Mouse (Mus musculus) hindbrain, embryonic 16.5 days (tissue): Measurements from ENCODE around the gene Magi1. TPM values are rescaled to one million over a fixed set of nuclear protein-coding genes. Genes with fewer than 3 reads are reported as not detected.
A peak's percentile ranks its signal among the peaks of the same experiment; 100 is the strongest.

ENCODE experiments used
- ATAC-seq: fragments of 200-750 bp; cut with Nextera tagmentation; 2 replicates; pipeline ENCODE4 v1.8.0; 2017; ENCODE audit warnings: moderate TSS enrichment, moderate library complexity
- H3K27ac ChIP-seq: fragments of 300-500 bp; sonication (generic); 2 replicates; pipeline ENCODE4 v1.5.1; 2014; ENCODE audit warnings: low read depth, mild to moderate bottlenecking, control low read depth, low read length, moderate library complexity
- H3K27me3 ChIP-seq: fragments of 300-500 bp; sonication (generic); replicated peaks from 2 replicates; pipeline ENCODE4 v1.6.1; 2014; ENCODE audit warnings: low read length; ENCODE audit not compliant: control insufficient read depth, insufficient read depth
- H3K36me3 ChIP-seq: fragments of 300-500 bp; sonication (generic); 2 replicates; pipeline ENCODE4 v1.6.1; 2014; ENCODE audit warnings: mild to moderate bottlenecking, low read length, moderate library complexity, mixed read lengths; ENCODE audit not compliant: control insufficient read depth, insufficient read depth
- H3K4me1 ChIP-seq: fragments of 300-500 bp; sonication (generic); 2 replicates; pipeline ENCODE4 v1.6.1; 2014; ENCODE audit warnings: low read depth, low read length; ENCODE audit not compliant: control insufficient read depth, insufficient read depth
- H3K4me2 ChIP-seq: fragments of 300-500 bp; sonication (generic); 2 replicates; pipeline ENCODE4 v1.6.1; 2014; ENCODE audit warnings: mild to moderate bottlenecking, low read length, control low read depth, moderate library complexity
- H3K4me3 ChIP-seq: fragments of 300-500 bp; sonication (generic); 2 replicates; pipeline ENCODE4 v1.5.1; 2014; ENCODE audit warnings: mild to moderate bottlenecking, low read length, control low read depth, moderate library complexity
- H3K9ac ChIP-seq: fragments of 300-500 bp; sonication (generic); 2 replicates; pipeline ENCODE4 v1.6.1; 2014; ENCODE audit warnings: low read depth, mild to moderate bottlenecking, control low read depth, low read length, moderate library complexity
- H3K9me3 ChIP-seq: fragments of 300-500 bp; sonication (generic); 2 replicates; pipeline ENCODE4 v1.6.1; 2014; ENCODE audit warnings: mild to moderate bottlenecking, low read length, moderate library complexity; ENCODE audit not compliant: control insufficient read depth
- WGBS: fragments of 180-500 bp; shearing (Covaris S2); extraction: QIAGEN DNeasy Blood & Tissue Kit; methylation state at CpG from one replicate; pipeline ENCODE4 v1.1.7; 2014; 5-methylcytosine and 5-hydroxymethylcytosine counted together
- polyA plus RNA-seq: library from polyadenylated mRNA; unstranded; fragments of >200 nt; fragmentation: Nextera tagmentation; extraction: Ambion mirVana; gene quantifications from 2 replicates; pipeline ENCODE4 v1.2.1, GENCODE M21; 2015

The Magi1 gene
- polyA plus RNA-seq, 1 experiment from 2014 or later: 27.7 TPM

GRCm38 (mm10) chr6:93912582-93913225, 371.0 kb downstream of the Magi1 start:
- Histone ChIP-seq H3K9ac (peak overlapping the region; percentile 82), H3K27ac (peak overlapping the region; percentile 95), H3K27me3 (no peaks in the 10 kb centered on the region), H3K9me3 (no peaks in the 10 kb centered on the region), H3K4me3 (peak overlapping the region; percentile 58), H3K4me2 (peak overlapping the region; percentile 70), H3K4me1 (peaks cover 20% of the 10 kb centered on the region), H3K36me3 (no peaks in the 10 kb centered on the region)
- ATAC-seq: peak; percentile 90
- under 1% methylated on average over 20 of the region's 20 CpGs for WGBS

- ATAC-seq: peak; percentile 35
- peak overlapping the region; percentile 70 for H3K4me2 ChIP-seq
- H3K36me3 ChIP-seq: no peaks in the 10 kb centered on the region
- peak overlapping the region; percentile 58 for H3K4me3 ChIP-seq
- 8% methylated on average over 8 of the region's 8 CpGs for WGBS
- H3K4me1 ChIP-seq: peaks cover 20% of the 10 kb centered on the region
- peak overlapping the region; percentile 82 for H3K9ac ChIP-seq
- H3K9me3 ChIP-seq: no peaks in the 10 kb centered on the region
- no peaks in the 10 kb centered on the region for H3K27me3 ChIP-seq
- H3K27ac ChIP-seq: peak overlapping the region; percentile 95
Measured at GRCm38 (mm10) chr6:93912003-93912581, 371.6 kb downstream of the Magi1 start.

- peak overlapping the region; percentile 58 for H3K4me3 ChIP-seq
- H3K4me2 ChIP-seq: peak overlapping the region; percentile 70
- H3K9me3 ChIP-seq: no peaks in the 10 kb centered on the region
- no peaks in the 10 kb centered on the region for H3K27me3 ChIP-seq
- H3K27ac ChIP-seq: peak overlapping the region; percentile 95
- H3K36me3 ChIP-seq: no peaks in the 10 kb centered on the region
- 15% methylated on average over 2 of the region's 2 CpGs for WGBS
- H3K4me1 ChIP-seq: peaks cover 20% of the 10 kb centered on the region
- no peak for ATAC-seq
- peak overlapping the region; percentile 63 for H3K9ac ChIP-seq
Measured at GRCm38 (mm10) chr6:93911420-93911819, 372.3 kb downstream of the Magi1 start.

- Histone ChIP-seq H3K27me3 (no peaks in the 10 kb centered on the region), H3K4me3 (no peak overlapping the region), H3K36me3 (no peaks in the 10 kb centered on the region), H3K27ac (no peak overlapping the region), H3K9me3 (no peaks in the 10 kb centered on the region), H3K4me1 (peaks cover 20% of the 10 kb centered on the region), H3K4me2 (peak overlapping the region; percentile 70), H3K9ac (no peak overlapping the region)
- no peak for ATAC-seq
- WGBS: 56% methylated on average over 4 of the region's 4 CpGs
Measured at GRCm38 (mm10) chr6:93909976-93910375, 373.7 kb downstream of the Magi1 start.

GRCm38 (mm10) chr6:93904987-93905386, 378.7 kb downstream of the Magi1 start:
- Histone ChIP-seq H3K36me3 (no peaks in the 10 kb centered on the region), H3K27me3 (no peaks in the 10 kb centered on the region), H3K4me3 (no peak overlapping the region), H3K27ac (no peak overlapping the region), H3K9me3 (no peaks in the 10 kb centered on the region), H3K9ac (no peak overlapping the region), H3K4me2 (no peak overlapping the region), H3K4me1 (peaks cover 3% of the 10 kb centered on the region)
- 93% methylated on average over 2 of the region's 2 CpGs for WGBS
- ATAC-seq: no peak

GRCm38 (mm10) chr6:93902239-93902638, 381.5 kb downstream of the Magi1 start:
- Histone ChIP-seq H3K27me3 (no peaks in the 10 kb centered on the region), H3K9me3 (no peaks in the 10 kb centered on the region), H3K36me3 (no peaks in the 10 kb centered on the region), H3K9ac (no peak overlapping the region), H3K4me2 (no peak overlapping the region), H3K4me3 (no peak overlapping the region), H3K4me1 (no peaks in the 10 kb centered on the region; the same call in 1 of the 2 replicates), H3K27ac (no peak overlapping the region)
- WGBS: 62% methylated on average over 2 of the region's 2 CpGs
- ATAC-seq: no peak

GRCm38 (mm10) chr6:93901408-93901807, 382.3 kb downstream of the Magi1 start:
- no peaks in the 10 kb centered on the region; the same call in 1 of the 2 replicates for H3K4me1 ChIP-seq
- H3K27ac ChIP-seq: no peak overlapping the region
- no peak overlapping the region for H3K9ac ChIP-seq
- ATAC-seq: no peak
- H3K4me2 ChIP-seq: no peak overlapping the region
- H3K4me3 ChIP-seq: no peak overlapping the region
- no peaks in the 10 kb centered on the region for H3K9me3 ChIP-seq
- H3K36me3 ChIP-seq: no peaks in the 10 kb centered on the region
- 98% methylated on average over 2 of the region's 2 CpGs for WGBS
- H3K27me3 ChIP-seq: no peaks in the 10 kb centered on the region

GRCm38 (mm10) chr6:93897512-93897911, 386.2 kb downstream of the Magi1 start:
- no peak overlapping the region for H3K9ac ChIP-seq
- H3K27me3 ChIP-seq: no peaks in the 10 kb centered on the region
- H3K4me3 ChIP-seq: no peak overlapping the region
- no peak overlapping the region for H3K27ac ChIP-seq
- no peak overlapping the region for H3K4me2 ChIP-seq
- no peaks in the 10 kb centered on the region; the same call in 1 of the 2 replicates for H3K4me1 ChIP-seq
- ATAC-seq: no peak
- 64% methylated on average over 2 of the region's 2 CpGs for WGBS
- H3K36me3 ChIP-seq: no peaks in the 10 kb centered on the region
- H3K9me3 ChIP-seq: no peaks in the 10 kb centered on the region

- H3K27me3 ChIP-seq: no peaks in the 10 kb centered on the region
- no peak overlapping the region for H3K27ac ChIP-seq
- H3K4me1 ChIP-seq: no peaks in the 10 kb centered on the region; the same call in 1 of the 2 replicates
- no peak for ATAC-seq
- no peak overlapping the region for H3K9ac ChIP-seq
- H3K9me3 ChIP-seq: no peaks in the 10 kb centered on the region
- H3K4me3 ChIP-seq: no peak overlapping the region
- no peak overlapping the region for H3K4me2 ChIP-seq
- H3K36me3 ChIP-seq: no peaks in the 10 kb centered on the region
- WGBS: 76% methylated on average over 2 of the region's 2 CpGs
Measured at GRCm38 (mm10) chr6:93895721-93896120, 388.0 kb downstream of the Magi1 start.
